Mouse (Mus musculus) lung, embryonic 15.5 days (tissue): ENCODE data around the gene Creb5. TPM values are rescaled to one million over a fixed set of nuclear protein-coding genes. Genes with fewer than 3 reads are reported as not detected.

Experiments
- ATAC-seq: fragments of 200-750 bp; cut with Nextera tagmentation; 2 replicates; pipeline ENCODE4 v1.8.0; 2017; ENCODE audit warnings: moderate number of reproducible peaks, borderline replicate concordance; ENCODE audit not compliant: low FRiP score, low TSS enrichment; ENCODE audit errors: extremely low read depth
- H3K27ac ChIP-seq: fragments of 300-500 bp; sonication (generic); 2 replicates; pipeline ENCODE4 v1.5.1; 2015; ENCODE audit warnings: moderate library complexity, mild to moderate bottlenecking, inconsistent platforms
- H3K27me3 ChIP-seq: fragments of 300-500 bp; sonication (generic); 2 replicates; pipeline ENCODE4 v1.6.1; 2015; ENCODE audit warnings: inconsistent platforms
- H3K36me3 ChIP-seq: fragments of 300-500 bp; sonication (generic); 2 replicates; pipeline ENCODE4 v1.6.1; 2015; ENCODE audit warnings: inconsistent platforms
- H3K4me1 ChIP-seq: fragments of 300-500 bp; sonication (generic); 2 replicates; pipeline ENCODE4 v1.6.1; 2015; ENCODE audit warnings: inconsistent platforms
- H3K4me2 ChIP-seq: fragments of 300-500 bp; sonication (generic); 2 replicates; pipeline ENCODE4 v1.6.1; 2015; ENCODE audit warnings: inconsistent platforms, mild to moderate bottlenecking, moderate library complexity
- H3K4me3 ChIP-seq: fragments of 300-500 bp; sonication (generic); 2 replicates; pipeline ENCODE4 v1.5.1; 2015; ENCODE audit warnings: mild to moderate bottlenecking, inconsistent platforms
- H3K9ac ChIP-seq: fragments of 300-500 bp; sonication (generic); 2 replicates; pipeline ENCODE4 v1.6.1; 2015; ENCODE audit warnings: inconsistent platforms
- H3K9me3 ChIP-seq: fragments of 300-500 bp; sonication (generic); 2 replicates; pipeline ENCODE4 v1.6.1; 2016; ENCODE audit warnings: inconsistent platforms
- WGBS: fragments of 180-500 bp; shearing (Covaris S2); methylation state at CpG from one replicate; pipeline ENCODE4 v1.1.7; 2015; 5-methylcytosine and 5-hydroxymethylcytosine counted together
- polyA plus RNA-seq: library from polyadenylated mRNA; unstranded; fragments of >200 nt; fragmentation: Nextera tagmentation; extraction: Ambion mirVana; gene quantifications from 2 replicates; pipeline ENCODE4 v1.2.1, GENCODE M21; 2015

The Creb5 gene
- polyA plus RNA-seq, 1 experiment from 2014 or later = 5.8 TPM

GRCm38 (mm10) chr6:53584718-53585405 is 297.8 kb downstream of the Creb5 start:
- no peak overlapping the region for H3K9ac ChIP-seq

GRCm38 (mm10) chr6:53589746-53590145 is 302.7 kb downstream of the Creb5 start:
- no peaks in the 10 kb centered on the region for H3K36me3 ChIP-seq
- peaks cover 4% of the 10 kb centered on the region; the same call in 1 of the 2 replicates for H3K4me1 ChIP-seq
- WGBS = 81% methylated on average over 6 of the region's 6 CpGs
- H3K9ac ChIP-seq = no peak overlapping the region
- H3K27ac ChIP-seq = no peak overlapping the region
- H3K4me2 ChIP-seq = no peak overlapping the region
- no peak overlapping the region for H3K4me3 ChIP-seq
- no peak for ATAC-seq
- no peaks in the 10 kb centered on the region for H3K9me3 ChIP-seq
- H3K27me3 ChIP-seq = no peaks in the 10 kb centered on the region

More at GRCm38 (mm10) chr6:53584718-53585405, 297.8 kb downstream of the Creb5 start:
- Histone ChIP-seq H3K9me3 (no peaks in the 10 kb centered on the region), H3K4me3 (no peak overlapping the region), H3K4me1 (peaks cover 16% of the 10 kb centered on the region; the same call in 1 of the 2 replicates), H3K27ac (no peak overlapping the region), H3K27me3 (no peaks in the 10 kb centered on the region), H3K36me3 (no peaks in the 10 kb centered on the region), H3K4me2 (no peak overlapping the region)
- WGBS = 43% methylated on average over 10 of the region's 10 CpGs
- ATAC-seq = no peak

GRCm38 (mm10) chr6:53592230-53592629 is 305.2 kb downstream of the Creb5 start:
- no peak overlapping the region for H3K4me2 ChIP-seq

GRCm38 (mm10) chr6:53593603-53594002 is 306.5 kb downstream of the Creb5 start:
- H3K36me3 ChIP-seq = no peaks in the 10 kb centered on the region
- 38% methylated on average over 4 of the region's 4 CpGs for WGBS
- no peak overlapping the region for H3K4me3 ChIP-seq
- H3K9me3 ChIP-seq = no peaks in the 10 kb centered on the region
- H3K9ac ChIP-seq = no peak overlapping the region
- H3K27me3 ChIP-seq = no peaks in the 10 kb centered on the region
- H3K4me2 ChIP-seq = no peak overlapping the region
- H3K4me1 ChIP-seq = no peaks in the 10 kb centered on the region
- H3K27ac ChIP-seq = no peak overlapping the region
- ATAC-seq = no peak

More at GRCm38 (mm10) chr6:53592230-53592629, 305.2 kb downstream of the Creb5 start:
- WGBS = 83% methylated on average over 5 of the region's 5 CpGs
- no peak overlapping the region for H3K9ac ChIP-seq
- no peaks in the 10 kb centered on the region for H3K4me1 ChIP-seq
- no peaks in the 10 kb centered on the region for H3K36me3 ChIP-seq
- no peak overlapping the region for H3K27ac ChIP-seq
- H3K4me3 ChIP-seq = no peak overlapping the region
- no peaks in the 10 kb centered on the region for H3K27me3 ChIP-seq
- ATAC-seq = no peak
- no peaks in the 10 kb centered on the region for H3K9me3 ChIP-seq

- H3K27ac ChIP-seq = no peak overlapping the region
- H3K4me3 ChIP-seq = no peak overlapping the region
- no peak for ATAC-seq
- 69% methylated on average over 4 of the region's 4 CpGs for WGBS
- H3K27me3 ChIP-seq = no peaks in the 10 kb centered on the region
- H3K4me2 ChIP-seq = no peak overlapping the region
- H3K36me3 ChIP-seq = no peaks in the 10 kb centered on the region
- no peaks in the 10 kb centered on the region for H3K4me1 ChIP-seq
- no peak overlapping the region for H3K9ac ChIP-seq
- no peaks in the 10 kb centered on the region for H3K9me3 ChIP-seq
Measured at GRCm38 (mm10) chr6:53594316-53594715, 307.2 kb downstream of the Creb5 start.

- Histone ChIP-seq H3K4me3 (no peak overlapping the region), H3K9me3 (no peaks in the 10 kb centered on the region), H3K4me2 (no peak overlapping the region), H3K9ac (no peak overlapping the region), H3K27ac (no peak overlapping the region), H3K4me1 (no peaks in the 10 kb centered on the region), H3K36me3 (no peaks in the 10 kb centered on the region), H3K27me3 (no peaks in the 10 kb centered on the region)
- ATAC-seq = no peak
- 74% methylated on average over 2 of the region's 2 CpGs for WGBS
Measured at GRCm38 (mm10) chr6:53596402-53596801, 309.3 kb downstream of the Creb5 start.

- no peak overlapping the region for H3K27ac ChIP-seq
- no peak overlapping the region for H3K4me2 ChIP-seq
- no peak overlapping the region for H3K9ac ChIP-seq
- no peaks in the 10 kb centered on the region for H3K9me3 ChIP-seq
- peaks cover 16% of the 10 kb centered on the region for H3K4me1 ChIP-seq
- H3K27me3 ChIP-seq = no peaks in the 10 kb centered on the region
- WGBS = 87% methylated on average over 3 of the region's 3 CpGs
- no peaks in the 10 kb centered on the region for H3K36me3 ChIP-seq
- no peak for ATAC-seq
- H3K4me3 ChIP-seq = no peak overlapping the region
Measured at GRCm38 (mm10) chr6:53603041-53603440, 316.0 kb downstream of the Creb5 start.

GRCm38 (mm10) chr6:53603695-53604094 is 316.6 kb downstream of the Creb5 start:
- no peaks in the 10 kb centered on the region for H3K9me3 ChIP-seq
- H3K27ac ChIP-seq = no peak overlapping the region
- peaks cover 16% of the 10 kb centered on the region for H3K4me1 ChIP-seq
- no peak overlapping the region for H3K9ac ChIP-seq
- WGBS = 58% methylated on average over 5 of the region's 5 CpGs
- no peak for ATAC-seq
- H3K4me3 ChIP-seq = no peak overlapping the region
- H3K4me2 ChIP-seq = no peak overlapping the region
- H3K27me3 ChIP-seq = no peaks in the 10 kb centered on the region
- no peaks in the 10 kb centered on the region for H3K36me3 ChIP-seq

- Histone ChIP-seq H3K4me3 (no peak overlapping the region), H3K36me3 (no peaks in the 10 kb centered on the region), H3K4me1 (peaks cover 18% of the 10 kb centered on the region), H3K27ac (no peak overlapping the region), H3K9me3 (no peaks in the 10 kb centered on the region), H3K4me2 (no peak overlapping the region), H3K27me3 (no peaks in the 10 kb centered on the region), H3K9ac (no peak overlapping the region)
- WGBS = 43% methylated on average over 3 of the region's 3 CpGs
- no peak for ATAC-seq
Measured at GRCm38 (mm10) chr6:53604386-53604785, 317.3 kb downstream of the Creb5 start.

GRCm38 (mm10) chr6:53605184-53605583 is 318.1 kb downstream of the Creb5 start:
- H3K4me1 ChIP-seq = peaks cover 18% of the 10 kb centered on the region
- no peaks in the 10 kb centered on the region for H3K27me3 ChIP-seq
- H3K27ac ChIP-seq = no peak overlapping the region
- H3K4me3 ChIP-seq = no peak overlapping the region
- H3K36me3 ChIP-seq = no peaks in the 10 kb centered on the region
- no peak for ATAC-seq
- WGBS = 79% methylated on average over 2 of the region's 2 CpGs
- no peak overlapping the region for H3K4me2 ChIP-seq
- H3K9ac ChIP-seq = no peak overlapping the region
- H3K9me3 ChIP-seq = no peaks in the 10 kb centered on the region

- Histone ChIP-seq H3K4me1 (peaks cover 13% of the 10 kb centered on the region), H3K9me3 (no peaks in the 10 kb centered on the region), H3K4me3 (no peak overlapping the region), H3K9ac (no peak overlapping the region), H3K36me3 (no peaks in the 10 kb centered on the region), H3K4me2 (no peak overlapping the region), H3K27ac (no peak overlapping the region), H3K27me3 (no peaks in the 10 kb centered on the region)
- ATAC-seq = no peak
- 82% methylated on average over 5 of the region's 5 CpGs for WGBS
Measured at GRCm38 (mm10) chr6:53611451-53611945, 324.4 kb downstream of the Creb5 start.

- ATAC-seq = no peak
- Histone ChIP-seq H3K4me2 (no peak overlapping the region), H3K9ac (no peak overlapping the region), H3K27ac (no peak overlapping the region), H3K4me3 (no peak overlapping the region), H3K36me3 (no peaks in the 10 kb centered on the region), H3K9me3 (no peaks in the 10 kb centered on the region), H3K4me1 (peaks cover 13% of the 10 kb centered on the region), H3K27me3 (no peaks in the 10 kb centered on the region)
- WGBS = 42% methylated on average over 6 of the region's 6 CpGs
Measured at GRCm38 (mm10) chr6:53612681-53613080, 325.6 kb downstream of the Creb5 start.
